Mouse (Mus musculus) heart, adult 2 months (tissue): ENCODE results near the gene Gm2000.

Source experiments
- CTCF ChIP-seq: fragments of 200-600 bp; IDR thresholded peaks from 2 replicates; pipeline ENCODE4 v1.8.1; 2022; ENCODE audit warnings: antibody characterized with exemption, mild to moderate bottlenecking, moderate library complexity
- EP300 ChIP-seq: fragments of 200-500 bp; IDR thresholded peaks from 2 replicates; pipeline ENCODE4 v1.6.1; 2011; ENCODE audit warnings: low read depth, low read length, control low read depth; ENCODE audit not compliant: insufficient read depth
- POLR2A ChIP-seq: fragments of 200-500 bp; IDR thresholded peaks from 2 replicates; pipeline ENCODE4 v1.6.1; 2011; ENCODE audit warnings: mild to moderate bottlenecking, low read depth, low read length, control low read depth; ENCODE audit not compliant: insufficient read depth

DNA sequence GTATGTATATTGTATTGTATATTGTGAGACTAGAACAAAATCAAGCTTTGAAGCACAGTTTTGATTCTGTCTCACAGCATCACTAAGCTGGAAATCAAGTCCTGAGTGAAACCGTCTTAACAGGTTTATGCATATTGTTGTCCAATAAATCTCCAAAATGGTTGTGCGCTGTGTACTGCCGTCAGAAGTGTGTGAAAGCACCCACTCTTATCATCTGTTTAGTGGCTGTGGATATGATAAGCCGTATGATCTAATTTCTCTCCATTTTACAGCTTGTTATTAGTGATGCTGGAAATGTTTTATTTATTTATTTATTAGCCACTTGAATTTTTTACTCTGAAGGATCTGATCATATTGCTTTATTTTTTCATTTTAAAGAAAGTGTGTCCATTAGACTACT is 20.4 kb downstream of the Gm2000 start:
- TF ChIP-seq CTCF: no peak
- TF ChIP-seq POLR2A: no peak
- no peak for TF ChIP-seq EP300
